Mouse (Mus musculus) spleen, adult 12 weeks (tissue): ENCODE measurements around the gene Cyp27b1.

Experiments
- DNase-seq: peaks from one replicate; pipeline ENCODE4 v3.0.0; 2022; ENCODE audit warnings: low spot score

Cyp27b1 gene

GRCm38 (mm10) chr10:127090560-127091411 lies 42.7 kb downstream of the Cyp27b1 start:
- no peak for DNase-seq

DNA sequence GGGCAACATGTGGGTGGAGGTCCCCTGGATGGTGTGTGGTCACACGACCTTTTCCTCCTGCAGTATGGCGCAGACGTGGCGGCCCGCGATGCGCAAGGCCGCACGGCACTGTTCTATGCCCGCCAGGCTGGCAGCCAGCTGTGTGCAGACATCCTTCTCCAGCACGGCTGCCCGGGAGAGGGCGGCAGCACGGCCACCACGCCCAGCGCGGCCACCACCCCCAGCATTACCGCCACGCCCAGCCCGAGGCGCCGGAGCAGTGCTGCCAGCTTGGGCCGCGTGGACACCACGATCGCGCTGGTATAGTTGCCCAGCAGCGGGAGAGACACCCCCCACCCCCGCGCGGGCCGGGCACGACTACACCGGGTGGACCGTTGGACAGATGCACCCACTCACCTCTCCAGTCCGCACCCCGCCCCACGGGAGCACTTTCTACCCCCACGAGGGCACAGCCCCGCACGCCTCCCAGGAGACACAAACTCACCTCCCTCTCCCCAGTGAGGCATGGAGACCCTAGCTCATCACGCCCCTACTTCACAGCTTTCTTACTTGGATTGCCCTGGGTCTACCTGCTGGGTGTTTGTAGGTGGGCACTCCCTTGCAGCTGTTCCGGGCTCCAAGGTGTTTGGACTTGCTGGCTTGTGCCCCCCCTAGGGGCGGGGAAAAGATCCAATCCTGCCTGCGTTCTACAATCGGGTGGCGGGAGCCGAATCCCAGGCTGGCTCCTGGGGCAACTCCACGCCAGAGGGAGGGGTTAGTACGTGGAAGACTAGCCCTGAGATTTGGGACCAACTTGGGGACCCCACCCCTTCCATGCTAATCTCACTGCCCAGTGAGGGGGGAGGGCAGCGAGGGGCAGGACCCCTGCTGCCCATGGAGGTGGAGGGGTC lies 43.7 kb downstream of the Cyp27b1 start:
- no peak for DNase-seq

DNA sequence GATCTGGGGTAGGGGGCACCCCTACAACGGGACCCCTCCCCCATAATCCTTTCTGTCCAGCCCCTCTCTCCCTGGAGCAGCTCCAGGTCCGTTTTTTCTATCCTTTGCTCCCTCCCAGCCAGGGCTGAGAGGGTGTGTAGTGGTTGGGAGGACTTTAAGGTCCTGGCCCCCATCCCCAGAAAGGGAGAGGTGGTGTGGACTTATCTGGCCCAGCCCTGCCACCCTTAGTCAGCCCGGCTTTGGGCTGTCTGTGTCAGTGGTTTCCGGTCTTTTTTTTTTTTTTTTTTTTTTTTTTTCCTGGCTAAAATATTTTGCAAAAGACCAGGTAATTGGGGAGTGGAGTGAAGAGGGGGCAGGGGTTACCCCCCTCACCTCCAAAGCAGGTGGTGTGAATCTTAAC lies 44.7 kb downstream of the Cyp27b1 start:
- no peak for DNase-seq

DNA sequence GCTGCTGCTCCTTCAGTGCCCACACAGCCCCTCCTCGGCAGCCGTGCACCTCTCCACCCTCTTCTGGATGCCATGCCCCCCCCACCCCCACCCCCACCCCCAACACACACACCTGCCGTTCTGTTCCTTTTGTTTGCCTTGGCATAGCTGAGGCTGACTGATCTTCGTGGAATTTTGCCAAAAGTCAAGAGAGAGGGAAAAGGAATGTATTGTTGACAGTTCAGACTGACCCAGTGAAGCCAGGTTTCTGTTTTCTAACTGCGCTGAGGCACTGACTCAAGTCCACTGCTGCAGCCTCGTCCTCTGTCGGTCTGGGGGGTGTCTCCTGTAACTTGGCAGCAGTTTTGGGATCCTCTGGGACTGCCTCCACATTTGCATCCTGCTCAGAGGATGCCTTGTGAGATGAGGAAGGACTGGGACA lies 46.3 kb downstream of the Cyp27b1 start:
- no peak for DNase-seq

DNA sequence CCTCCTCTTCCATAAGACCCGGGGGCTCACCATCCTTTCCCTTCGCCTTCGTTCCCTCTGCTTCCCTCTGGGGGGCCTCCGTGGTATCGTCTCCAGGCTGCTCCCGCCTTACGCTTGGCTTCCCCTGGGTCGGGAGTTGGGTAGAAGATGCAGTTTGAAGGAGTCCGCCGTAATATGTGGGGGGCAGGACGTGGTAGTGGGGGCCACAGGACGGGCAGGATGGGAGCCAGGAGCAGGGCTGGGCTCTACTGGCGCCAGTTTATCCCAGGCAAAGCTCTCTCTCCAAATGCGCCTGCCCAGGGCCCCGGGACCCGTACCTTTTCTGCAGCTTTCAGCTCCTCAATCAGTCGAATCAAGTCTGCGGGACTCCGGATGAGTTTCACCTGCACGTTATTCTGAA lies 50.5 kb downstream of the Cyp27b1 start:
- DNase-seq: no peak

DNA sequence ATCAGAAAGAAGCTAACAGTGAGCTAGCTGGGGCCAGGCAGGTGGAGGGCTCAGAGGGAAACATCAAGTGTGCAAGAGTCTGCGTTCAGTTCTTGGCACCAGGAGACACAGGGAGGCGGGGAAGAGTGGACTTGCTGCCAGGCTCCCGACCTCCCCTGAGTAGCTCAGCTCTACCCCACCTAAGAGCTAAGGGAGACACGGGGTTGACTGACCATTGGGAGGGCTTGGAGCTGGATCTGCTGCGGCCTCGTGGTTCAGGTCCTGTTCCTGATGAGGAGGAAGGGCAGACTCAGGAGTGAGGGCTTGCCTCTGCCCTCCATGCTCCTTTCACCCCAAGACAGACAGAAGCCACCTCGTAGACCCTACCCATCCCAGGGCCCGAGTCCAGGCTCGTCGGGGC lies 51.1 kb downstream of the Cyp27b1 start:
- DNase-seq: no peak

DNA sequence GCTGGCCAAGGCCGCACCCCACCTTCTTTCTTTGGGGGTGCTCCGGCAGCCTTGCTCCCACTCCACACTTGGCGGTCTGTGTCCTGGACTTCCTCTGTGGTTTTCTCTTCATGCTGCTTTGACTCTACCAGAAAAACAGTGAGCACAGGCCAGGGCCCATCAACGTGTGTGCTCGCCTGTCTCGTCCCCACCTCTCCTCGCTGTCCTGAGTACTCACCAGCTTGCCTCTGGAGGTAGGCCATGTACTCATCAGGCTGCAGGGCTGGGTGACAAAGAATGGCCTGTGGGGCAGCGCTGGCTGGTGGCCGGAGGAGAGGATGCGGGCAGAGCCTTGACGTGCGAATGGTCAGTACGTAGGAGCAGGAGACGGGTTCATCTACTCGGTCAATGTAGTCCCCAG lies 51.8 kb downstream of the Cyp27b1 start:
- DNase-seq: no peak

- DNase-seq: no peak
These were observed 52.4 kb downstream of the Cyp27b1 start for GRCm38 (mm10) chr10:127100414-127100813.

- no peak for DNase-seq
These were observed 53.1 kb downstream of the Cyp27b1 start for GRCm38 (mm10) chr10:127101151-127101550.
